Mouse (Mus musculus) C2C12 (cell line): ENCODE data around the gene Oxa1l. TPM values are rescaled to one million over a fixed set of nuclear protein-coding genes. Genes with fewer than 3 reads are reported as not detected.

Experiments used
- H3K27me3 ChIP-seq: one replicate; pipeline ENCODE4 v1.6.1; 2011; ENCODE audit not compliant: control insufficient read depth, insufficient read depth, insufficient read length
- H3K36me3 ChIP-seq: one replicate; pipeline ENCODE4 v1.6.1; 2011; ENCODE audit not compliant: control insufficient read depth, insufficient read depth
- H3K4me3 ChIP-seq: one replicate; pipeline ENCODE4 v1.5.1; 2011; ENCODE audit warnings: mild to moderate bottlenecking, control low read depth; ENCODE audit not compliant: poor library complexity, insufficient read depth, severe bottlenecking
- H3K79me2 ChIP-seq: one replicate; pipeline ENCODE4 v1.6.1; 2011; ENCODE audit not compliant: control insufficient read depth, insufficient read depth
- H3K79me3 ChIP-seq: one replicate; pipeline ENCODE4 v1.6.1; 2011; ENCODE audit warnings: low read depth, control low read depth
- H3ac ChIP-seq: one replicate; pipeline ENCODE3; 2011; ENCODE audit warnings: low read depth; ENCODE audit not compliant: control insufficient read depth, insufficient read length
- CEBPB ChIP-seq: IDR thresholded peaks from one replicate; pipeline ENCODE4 v1.6.1; 2011; ENCODE audit warnings: low read depth, mild to moderate bottlenecking, control low read depth, moderate library complexity
- CTCF ChIP-seq: IDR thresholded peaks from one replicate; pipeline ENCODE4 v1.5.1; 2011; ENCODE audit not compliant: control insufficient read depth, insufficient read depth, insufficient read length
- FOSL1 ChIP-seq: IDR thresholded peaks from one replicate; pipeline ENCODE4 v1.8.0; 2011; ENCODE audit warnings: mild to moderate bottlenecking, low read length; ENCODE audit not compliant: poor library complexity, insufficient read depth, severe bottlenecking
- MAX ChIP-seq: IDR thresholded peaks from one replicate; pipeline ENCODE4 v1.6.1; 2011; ENCODE audit warnings: mild to moderate bottlenecking, control low read depth
- MYOD1 ChIP-seq: IDR thresholded peaks from one replicate; pipeline ENCODE4 v1.6.1; 2011; ENCODE audit warnings: low read depth; ENCODE audit not compliant: control insufficient read depth, insufficient read length
- MYOG ChIP-seq: IDR thresholded peaks from one replicate; pipeline ENCODE4 v1.6.1; 2011; ENCODE audit not compliant: control insufficient read depth, insufficient read length; ENCODE audit errors: extremely low read depth
- USF1 ChIP-seq: IDR thresholded peaks from one replicate; pipeline ENCODE4 v1.6.1; 2011; ENCODE audit warnings: low read depth, mild to moderate bottlenecking, control low read depth, moderate library complexity
- long read RNA-seq, 2 experiments: library from polyadenylated mRNA; unstranded; transcript quantifications; one replicate each; pipeline ENCODE4 v2.0.0; 2019 to 2020
- polyA plus RNA-seq: library from polyadenylated mRNA; unstranded; fragments of >200 nt; fragmentation: generic; extraction: Trizol; gene quantifications from one replicate; pipeline ENCODE4 v1.2.1, GENCODE M21; 2012; ENCODE audit warnings: missing spikeins

Oxa1l gene
- 54.8 TPM for polyA plus RNA-seq
- long read RNA-seq, experiment 1, transcript Oxa1l-201 (10 exons, 2,538 nt), result major isoform, 64 of 88 reads
- long read RNA-seq, experiment 1, partial matches to known transcripts, result 12 of 88 reads
- long read RNA-seq, experiment 1, other reads (novel, unspliced or antisense), result 11 of 88 reads
- long read RNA-seq, experiment 2, transcript Oxa1l-201 (10 exons, 2,538 nt), result major isoform, 157 of 173 reads
- long read RNA-seq, experiment 2, partial matches to known transcripts, result 11 of 173 reads
- long read RNA-seq, experiment 2, other reads (novel, unspliced or antisense), result 5 of 173 reads

GRCm38 (mm10) chr14:54360577-54361340 is at the start of gene Oxa1l:
Oxa1l (plus strand) TSS chr14:54360834.
- H3K36me3 ChIP-seq, result peaks cover 24% of the 10 kb centered on the region
- H3K79me3 ChIP-seq, result peaks cover 7% of the 10 kb centered on the region
- no peak for TF ChIP-seq CEBPB
- no peak for TF ChIP-seq MYOG
- no peak for TF ChIP-seq FOSL1
- TF ChIP-seq CTCF, result peak; percentile 17
- TF ChIP-seq MAX, result peak; percentile 49

DNA sequence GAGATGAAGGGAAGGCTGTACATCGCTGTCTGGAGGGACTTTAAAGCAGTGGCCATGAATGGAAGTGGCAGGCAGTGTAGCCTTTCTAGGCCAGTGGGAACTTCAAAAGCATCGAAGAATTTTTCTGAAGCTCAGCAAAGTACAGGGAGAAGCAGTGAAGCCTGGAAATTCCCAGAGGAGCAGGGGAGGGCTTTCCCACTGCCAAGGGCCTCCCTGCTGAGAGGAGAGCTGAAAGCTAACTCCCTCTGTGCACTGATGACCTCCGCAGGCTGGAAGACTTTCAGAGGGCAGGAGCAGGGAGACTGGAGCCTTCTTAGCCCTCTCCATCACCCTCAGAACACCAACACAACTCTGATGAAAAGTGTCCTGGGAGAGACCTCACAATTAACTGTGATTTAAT is 48.9 kb upstream of the Oxa1l start:
- Histone ChIP-seq H3ac (no peak overlapping the region), H3K79me2 (no peaks in the 10 kb centered on the region), H3K36me3 (no peaks in the 10 kb centered on the region), H3K27me3 (no peaks in the 10 kb centered on the region), H3K79me3 (no peaks in the 10 kb centered on the region), H3K4me3 (no peak overlapping the region)
- no peak for TF ChIP-seq CTCF
- TF ChIP-seq FOSL1, result no peak
- no peak for TF ChIP-seq USF1
- TF ChIP-seq MYOG, result no peak

More at GRCm38 (mm10) chr14:54360577-54361340, at the start of gene Oxa1l:
- Histone ChIP-seq H3K27me3 (no peaks in the 10 kb centered on the region), H3ac (peak within 1 kb of the TSS; percentile 95), H3K79me2 (peaks cover 27% of the 10 kb centered on the region), H3K4me3 (peak within 1 kb of the TSS; percentile 87)

DNA sequence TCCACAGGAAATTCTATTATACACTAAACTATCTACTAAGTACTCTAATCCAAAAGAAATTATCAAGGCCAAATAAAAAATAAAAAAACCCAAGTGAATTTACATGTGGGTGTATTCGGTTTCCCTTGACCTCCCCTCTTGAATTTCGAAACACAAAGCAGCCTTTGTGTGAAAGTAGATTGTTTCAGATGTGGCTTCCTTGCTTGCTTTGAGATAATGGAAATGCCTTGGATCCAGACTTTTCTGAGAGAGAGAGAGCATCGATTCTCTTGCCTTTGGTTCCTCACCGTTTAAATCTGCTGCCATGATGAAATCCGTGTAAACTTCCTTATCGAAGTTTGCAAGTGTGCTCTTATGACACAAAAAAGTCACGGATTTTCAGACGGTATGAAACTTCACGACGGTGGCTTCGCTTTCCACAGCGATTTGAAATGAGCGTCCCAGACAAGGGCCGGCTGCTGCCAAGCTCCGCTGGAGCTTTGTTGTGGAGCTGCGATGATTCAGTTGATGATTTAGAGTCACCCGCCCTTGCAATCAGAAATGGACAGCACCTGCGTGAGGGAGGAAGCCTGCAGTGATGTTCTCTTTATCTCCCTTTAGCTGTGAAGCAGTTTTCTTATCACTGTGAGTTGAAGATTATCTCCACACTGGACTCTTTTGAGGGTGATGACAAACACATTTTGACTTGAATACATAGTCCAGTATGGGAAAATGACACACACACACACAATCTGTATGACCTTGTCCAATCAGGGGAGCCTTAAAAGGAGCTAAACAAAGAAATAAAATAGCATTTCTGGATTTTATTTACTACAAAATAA is 38.9 kb upstream of the Oxa1l start:
- H3ac ChIP-seq, result no peak overlapping the region
- H3K79me2 ChIP-seq, result no peaks in the 10 kb centered on the region
- TF ChIP-seq MAX (no peak), MYOD1 (no peak), FOSL1 (no peak), CTCF (no peak), CEBPB (no peak), USF1 (no peak), MYOG (no peak)
- H3K4me3 ChIP-seq, result no peak overlapping the region
- H3K27me3 ChIP-seq, result no peaks in the 10 kb centered on the region
- no peaks in the 10 kb centered on the region for H3K79me3 ChIP-seq
- H3K36me3 ChIP-seq, result no peaks in the 10 kb centered on the region

GRCm38 (mm10) chr14:54324486-54324885 is 36.1 kb upstream of the Oxa1l start:
- TF ChIP-seq MYOG (no peak), CTCF (no peak)
- no peaks in the 10 kb centered on the region for H3K79me3 ChIP-seq
- no peak overlapping the region for H3K4me3 ChIP-seq
- H3ac ChIP-seq, result no peak overlapping the region
- H3K27me3 ChIP-seq, result no peaks in the 10 kb centered on the region
- H3K36me3 ChIP-seq, result no peaks in the 10 kb centered on the region
- no peaks in the 10 kb centered on the region for H3K79me2 ChIP-seq

GRCm38 (mm10) chr14:54328548-54328947 is 32.1 kb upstream of the Oxa1l start:
- TF ChIP-seq CTCF, result no peak
- TF ChIP-seq USF1, result no peak
- no peak for TF ChIP-seq MAX
- no peak for TF ChIP-seq CEBPB
- no peak for TF ChIP-seq MYOG
- no peak for TF ChIP-seq MYOD1
- no peak for TF ChIP-seq FOSL1

More at GRCm38 (mm10) chr14:54328548-54328947, 32.1 kb upstream of the Oxa1l start:
- Histone ChIP-seq H3K4me3 (no peak overlapping the region), H3K27me3 (peaks cover 3% of the 10 kb centered on the region), H3K79me2 (no peaks in the 10 kb centered on the region), H3K79me3 (no peaks in the 10 kb centered on the region), H3K36me3 (no peaks in the 10 kb centered on the region), H3ac (no peak overlapping the region)
